Mouse (Mus musculus) CH12.LX (cell line): ENCODE measurements at regions not wholly inside any gene's neighbourhood (a gene's known extent, or its start where the extent isn't known, plus 50 kb on each side); places are given as distances from the start of the nearest gene placed in this dataset.

Experiments
- DNase-seq: peaks from one replicate; pipeline ENCODE4 v3.0.0-alpha.2; 2013; ENCODE audit errors: extremely low read depth
- H3K27ac ChIP-seq: 2 replicates; pipeline ENCODE4 v1.5.1; 2012; ENCODE audit warnings: low read depth, mild to moderate bottlenecking, control low read depth, moderate library complexity; ENCODE audit not compliant: insufficient read depth
- H3K27me3 ChIP-seq: replicated peaks from 2 replicates; pipeline ENCODE3; 2012; ENCODE audit warnings: inconsistent platforms
- H3K36me3 ChIP-seq, 2 experiments: replicated peaks in 1 of 2; 2 replicates each; pipeline versions ENCODE3 to v1.6.1; 2012; ENCODE audit warnings: inconsistent platforms in 1 of 2, low read length in 1 of 2, mild to moderate bottlenecking in 1 of 2, mixed read lengths in 1 of 2, moderate library complexity in 1 of 2; ENCODE audit not compliant: control insufficient read depth in 1 of 2, insufficient read depth in 1 of 2
- H3K4me1 ChIP-seq, 2 experiments: 2 replicates each; pipeline ENCODE4 v1.6.1; 2012; ENCODE audit warnings: inconsistent platforms in 1 of 2, moderate library complexity in 1 of 2; ENCODE audit not compliant: insufficient read depth in 2 of 2, control insufficient read depth in 1 of 2
- H3K4me2 ChIP-seq: 2 replicates; pipeline ENCODE4 v1.6.1; 2012; ENCODE audit warnings: low read depth, mild to moderate bottlenecking, control low read depth; ENCODE audit not compliant: poor library complexity, insufficient read depth, severe bottlenecking
- H3K4me3 ChIP-seq, 3 experiments: fragments of 150-350 bp in 1 of 3; sonication (generic) in 1 of 3; replicated peaks in 1 of 3; 2 replicates each; pipeline versions ENCODE3 to v1.5.1; 2011 to 2012; ENCODE audit warnings: low read depth in 2 of 3, low read length in 2 of 3, mild to moderate bottlenecking in 2 of 3, moderate library complexity in 2 of 3, control low read depth in 1 of 3, improper control_type of control experiment in 1 of 3, inconsistent platforms in 1 of 3, mixed read lengths in 1 of 3; ENCODE audit not compliant: poor library complexity in 1 of 3
- H3K79me2 ChIP-seq: replicated peaks from 2 replicates; pipeline ENCODE4 v1.6.1; 2012; ENCODE audit warnings: mild to moderate bottlenecking, moderate library complexity; ENCODE audit not compliant: control insufficient read depth, poor library complexity, insufficient read depth, severe bottlenecking; ENCODE audit errors: extremely low read depth
- H3K9ac ChIP-seq: 2 replicates; pipeline ENCODE4 v1.6.1; 2012; ENCODE audit warnings: low read depth, mild to moderate bottlenecking, control low read depth, moderate library complexity; ENCODE audit not compliant: insufficient read depth
- H3K9me3 ChIP-seq: replicated peaks from 2 replicates; pipeline ENCODE3; 2012; ENCODE audit warnings: low read length, inconsistent platforms, mixed read lengths
- CHD1 ChIP-seq: IDR thresholded peaks from 2 replicates; pipeline ENCODE4 v1.6.1; 2012; ENCODE audit warnings: low read depth, low read length, improper control_type of control experiment, inconsistent platforms
- CTCF ChIP-seq, 2 experiments: IDR thresholded peaks in 1 of 2; conservative IDR thresholded peaks in 1 of 2; 2 replicates each; pipeline ENCODE4 v1.5.1; 2011 to 2012; ENCODE audit warnings: low read depth in 2 of 2, low read length in 2 of 2, improper control_type of control experiment in 1 of 2, inconsistent platforms in 1 of 2, mild to moderate bottlenecking in 1 of 2, moderate library complexity in 1 of 2
- E2F4 ChIP-seq: IDR thresholded peaks from 2 replicates; pipeline ENCODE4 v1.6.1; 2011; ENCODE audit warnings: low read depth, low read length, improper control_type of control experiment; ENCODE audit not compliant: insufficient replicate concordance
- ETS1 ChIP-seq: conservative IDR thresholded peaks from 2 replicates; pipeline ENCODE4 v1.6.1; 2012; ENCODE audit warnings: low read depth, mild to moderate bottlenecking, inconsistent platforms, low read length, improper control_type of control experiment, moderate library complexity
- HCFC1 ChIP-seq: IDR thresholded peaks from 2 replicates; pipeline ENCODE4 v1.6.1; 2012; ENCODE audit warnings: low read depth, mild to moderate bottlenecking, inconsistent platforms, low read length, improper control_type of control experiment
- IRF4 ChIP-seq: IDR thresholded peaks from 2 replicates; pipeline ENCODE4 v1.6.1; 2014; ENCODE audit warnings: low read depth, mild to moderate bottlenecking, inconsistent platforms, low read length, improper control_type of control experiment
- JUN ChIP-seq: IDR thresholded peaks from 2 replicates; pipeline ENCODE4 v1.6.1; 2011; ENCODE audit warnings: low read depth, mild to moderate bottlenecking, low read length, improper control_type of control experiment, moderate library complexity; ENCODE audit not compliant: insufficient read depth
- JUND ChIP-seq: conservative IDR thresholded peaks from 2 replicates; pipeline ENCODE4 v1.6.1; 2011; ENCODE audit warnings: low read depth, low read length, improper control_type of control experiment
- KAT2A ChIP-seq: IDR thresholded peaks from 2 replicates; pipeline ENCODE4 v1.6.1; 2012; ENCODE audit warnings: low read length, improper control_type of control experiment, inconsistent platforms; ENCODE audit not compliant: insufficient replicate concordance
- MAX ChIP-seq: IDR thresholded peaks from 2 replicates; pipeline ENCODE4 v1.6.1; 2011; ENCODE audit warnings: low read length, improper control_type of control experiment
- MAZ ChIP-seq: IDR thresholded peaks from 2 replicates; pipeline ENCODE4 v1.6.1; 2012; ENCODE audit warnings: low read depth, mild to moderate bottlenecking, inconsistent platforms, low read length, improper control_type of control experiment, moderate library complexity
- POLR2A ChIP-seq: IDR thresholded peaks from 2 replicates; pipeline ENCODE4 v1.6.1; 2011; ENCODE audit warnings: low read depth, mild to moderate bottlenecking, improper control_type of control experiment, low read length
- POLR2AphosphoS2 ChIP-seq: IDR thresholded peaks from 2 replicates; pipeline ENCODE4 v1.6.1; 2011; ENCODE audit warnings: low read depth, low read length, improper control_type of control experiment
- RAD21 ChIP-seq: IDR thresholded peaks from 2 replicates; pipeline ENCODE4 v1.6.1; 2011; ENCODE audit warnings: low read depth, mild to moderate bottlenecking, low read length, improper control_type of control experiment, moderate library complexity
- SMC3 ChIP-seq: IDR thresholded peaks from 2 replicates; pipeline ENCODE4 v1.6.1; 2011; ENCODE audit warnings: low read depth, low read length, improper control_type of control experiment
- TBP ChIP-seq: conservative IDR thresholded peaks from 2 replicates; pipeline ENCODE4 v1.6.1; 2011; ENCODE audit warnings: low read depth, low read length, improper control_type of control experiment
- UBTF ChIP-seq: IDR thresholded peaks from 2 replicates; pipeline ENCODE4 v1.6.1; 2012; ENCODE audit warnings: low read depth, mild to moderate bottlenecking, inconsistent platforms, low read length, improper control_type of control experiment, moderate library complexity
- ZC3H11A ChIP-seq: IDR thresholded peaks from 2 replicates; pipeline ENCODE4 v1.6.1; 2012; ENCODE audit warnings: low read depth, mild to moderate bottlenecking, inconsistent platforms, low read length, improper control_type of control experiment
- ZKSCAN1 ChIP-seq: IDR thresholded peaks from 2 replicates; pipeline ENCODE4 v1.6.1; 2012; ENCODE audit warnings: low read depth, inconsistent platforms, low read length, improper control_type of control experiment, borderline replicate concordance
- ZMIZ1 ChIP-seq: IDR thresholded peaks from 2 replicates; pipeline ENCODE4 v1.6.1; 2012; ENCODE audit warnings: low read depth, mild to moderate bottlenecking, inconsistent platforms, low read length, improper control_type of control experiment
- ZNF384 ChIP-seq: IDR thresholded peaks from 2 replicates; pipeline ENCODE4 v1.6.1; 2012; ENCODE audit warnings: low read depth, low read length, improper control_type of control experiment, inconsistent platforms
- dilution Hi-C: fragments of 300-500 bp; cut with MboI; formaldehyde crosslinking; loops from 2 replicates; pipeline ENCODE4 v1.14.3; 2020; ENCODE audit warnings: low sequenced_read_pairs; ENCODE audit not compliant: extremely low pct_unique_long_range_greater_than_20kb, extremely low pct_ligation_motif_present
- in situ Hi-C: fragments of 300-500 bp; cut with MboI; formaldehyde crosslinking; loops from 3 replicates; pipeline ENCODE4 v1.14.3; 2019; ENCODE audit warnings: low sequenced_read_pairs, low pct_ligation_motif_present, low pct_unique_long_range_greater_than_20kb, mixed read lengths

DNA sequence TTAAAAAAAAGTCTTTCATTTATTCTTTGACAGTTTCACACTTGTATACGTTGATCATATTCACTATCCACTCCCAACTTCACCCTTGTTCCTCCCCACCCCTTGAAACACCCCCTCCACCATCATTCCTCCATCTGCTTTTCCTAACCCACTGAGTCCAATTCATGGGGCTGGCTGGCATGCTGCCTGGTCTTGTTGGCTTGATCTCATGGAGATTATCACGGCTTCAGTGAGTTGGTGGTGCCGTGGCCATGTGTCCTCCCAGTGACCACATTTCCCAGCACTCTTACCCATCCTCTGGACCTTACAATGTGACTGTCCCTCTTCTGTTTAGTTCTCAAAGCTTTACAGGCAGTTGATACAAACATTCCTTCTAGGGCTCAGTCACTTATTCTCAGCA lies 65.8 kb upstream of the Lrpap1 start:
- H3K9me3 ChIP-seq: peaks cover 20% of the 10 kb centered on the region
- peaks cover 44% of the 10 kb centered on the region for H3K27me3 ChIP-seq
- no peak overlapping the region for H3K9ac ChIP-seq
- no peaks in the 10 kb centered on the region for H3K79me2 ChIP-seq
- no peak overlapping the region for H3K27ac ChIP-seq
- no peak for DNase-seq
- H3K4me3 ChIP-seq: no peak overlapping the region
- no peak for TF ChIP-seq CHD1
- TF ChIP-seq MAZ: no peak
- TF ChIP-seq ZC3H11A: no peak
- no peak for TF ChIP-seq IRF4
- TF ChIP-seq UBTF: no peak
- TF ChIP-seq SMC3: no peak
- no peak for TF ChIP-seq JUN
- TF ChIP-seq TBP: no peak
- TF ChIP-seq MAX: no peak
- TF ChIP-seq RAD21: no peak
- no peak for TF ChIP-seq POLR2A
- TF ChIP-seq ETS1: no peak
- no peak for TF ChIP-seq ZMIZ1
- no peak overlapping the region for H3K4me2 ChIP-seq
- dilution Hi-C loops: no loop called here
- H3K36me3 ChIP-seq: no peaks in the 10 kb centered on the region
- in situ Hi-C loops: no loop called here
- peaks cover 18 to 23% of the 10 kb centered on the region in 2 experiments for H3K4me1 ChIP-seq

DNA sequence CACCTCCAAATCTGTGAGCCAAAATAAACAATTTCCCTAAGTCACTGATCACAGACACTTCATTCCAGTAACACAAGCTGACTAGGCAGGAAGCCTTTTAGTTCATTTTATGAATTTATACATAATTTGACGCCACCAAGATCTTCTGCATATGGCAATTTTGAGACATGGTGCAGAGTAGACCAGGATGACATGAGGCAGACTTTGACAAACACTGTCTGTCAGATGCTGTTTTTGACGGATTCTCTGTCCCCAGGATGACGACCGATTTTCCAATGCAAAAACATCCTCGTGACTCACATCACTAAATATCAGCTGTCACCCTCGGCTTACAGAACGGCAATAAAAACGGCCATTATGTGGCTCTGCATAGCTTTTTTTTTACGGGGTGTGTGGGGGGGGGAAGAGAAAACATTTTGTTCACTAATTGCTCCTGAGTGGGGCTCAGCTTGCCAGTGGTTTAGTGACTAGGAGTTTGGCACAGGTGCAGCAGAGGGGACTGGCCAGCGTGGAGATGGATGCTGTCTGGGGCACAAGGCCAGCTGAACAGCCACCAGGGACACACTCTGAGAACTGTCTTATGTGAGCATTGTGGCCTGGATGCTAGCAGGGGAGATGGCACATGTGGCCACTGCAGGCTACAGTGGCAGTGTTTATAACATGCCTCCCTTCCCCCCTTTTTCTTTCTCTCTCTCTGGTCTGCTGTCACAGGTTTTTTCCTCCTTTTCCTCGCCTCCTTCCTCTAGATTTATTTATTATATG lies 65.0 kb upstream of the Lrpap1 start:
- H3K9ac ChIP-seq: no peak overlapping the region
- dilution Hi-C loops (no loop called here), in situ Hi-C loops (no loop called here)
- DNase-seq: no peak
- H3K27me3 ChIP-seq: peaks cover 50% of the 10 kb centered on the region
- no peak overlapping the region for H3K4me3 ChIP-seq
- H3K36me3 ChIP-seq: no peaks in the 10 kb centered on the region
- no peak overlapping the region for H3K4me2 ChIP-seq
- peaks cover 20% of the 10 kb centered on the region for H3K9me3 ChIP-seq
- TF ChIP-seq HCFC1 (no peak), CTCF (conservative IDR thresholded peaks at IDR 0.05 in 1 of 2, IDR thresholded peaks at IDR 0.05 in 1 of 2; ENCODE audit: low read depth in 2 of 2, low read length in 2 of 2) (no peak), ETS1 (no peak), E2F4 (no peak), ZKSCAN1 (no peak), ZNF384 (no peak), KAT2A (no peak), JUND (no peak), POLR2AphosphoS2 (no peak), MAZ (no peak), ZC3H11A (no peak)
- no peaks in the 10 kb centered on the region for H3K79me2 ChIP-seq
- no peak overlapping the region for H3K27ac ChIP-seq
- H3K4me1 ChIP-seq: peaks cover 25 to 26% of the 10 kb centered on the region in 2 experiments
